Mouse (Mus musculus): ENCODE results near the gene Nsl1.
A peak's percentile ranks its signal among the peaks of the same experiment; 100 is the strongest.
"Not testable (repeated sequence)": the region's sequence is repeated elsewhere in the genome, so short reads cannot be mapped to it uniquely, and the experiment has no call there.

The Nsl1 gene

GRCm38 (mm10) chr1:191062781-191063485, at the start of gene Nsl1, which contains the start of gene Tatdn3:
Gene Nsl1, plus strand, starts transcription at chr1:191063012.
Gene Tatdn3, minus strand, starts transcription at chr1:191062932.
- DNase-seq (ENCODE audit: low read depth in 2 of 2, low spot score in 2 of 2), result peak; percentile 89 to 92

DNA sequence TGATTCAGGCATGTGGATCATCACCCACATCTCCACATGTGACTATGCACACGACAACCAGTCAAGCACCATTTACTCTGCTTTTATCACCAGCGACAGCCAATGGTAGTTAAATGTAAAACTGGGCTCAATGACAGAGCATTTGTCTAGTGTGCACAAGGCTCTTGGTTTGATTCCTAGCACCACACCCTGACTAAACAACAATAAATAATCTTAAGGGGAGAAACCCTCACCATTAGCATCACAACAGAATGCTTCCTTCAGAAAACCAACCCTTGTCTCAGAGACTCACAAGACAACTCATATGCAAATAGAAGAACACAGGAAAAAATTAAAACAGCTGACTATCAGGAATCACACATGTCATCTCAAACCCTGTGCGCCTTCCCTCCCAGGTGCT, 48.5 kb upstream of the Nsl1 start:
- DNase-seq (ENCODE audit: low read depth in 2 of 2, low spot score in 2 of 2), result no peak

DNA sequence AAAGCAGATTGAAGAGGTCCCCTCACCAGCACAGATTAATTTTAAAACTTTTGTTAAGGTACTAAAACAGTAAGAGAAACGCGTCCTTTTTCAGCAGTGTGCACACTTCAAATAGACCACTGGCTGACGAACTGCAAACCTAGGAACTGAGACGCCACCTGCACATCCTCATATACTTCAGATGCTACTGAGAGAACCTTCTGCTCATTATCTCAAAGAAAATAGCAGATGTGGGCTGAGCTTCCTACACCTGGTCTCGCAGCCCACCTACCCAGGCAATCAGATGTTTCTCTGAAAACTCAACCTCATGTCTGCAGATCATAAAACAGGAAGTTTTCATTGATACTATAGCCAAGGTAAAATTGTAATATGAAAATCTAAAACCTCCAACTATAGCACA, 43.0 kb upstream of the Nsl1 start:
- no peak for DNase-seq (ENCODE audit: low read depth in 2 of 2, low spot score in 2 of 2)

GRCm38 (mm10) chr1:191020217-191020924, 42.4 kb upstream of the Nsl1 start:
- no peak for DNase-seq (ENCODE audit: low read depth in 2 of 2, low spot score in 2 of 2)

- DNase-seq (ENCODE audit: low read depth in 2 of 2, low spot score in 2 of 2), result no peak
Observed at GRCm38 (mm10) chr1:191021016-191021415, 41.8 kb upstream of the Nsl1 start.

DNA sequence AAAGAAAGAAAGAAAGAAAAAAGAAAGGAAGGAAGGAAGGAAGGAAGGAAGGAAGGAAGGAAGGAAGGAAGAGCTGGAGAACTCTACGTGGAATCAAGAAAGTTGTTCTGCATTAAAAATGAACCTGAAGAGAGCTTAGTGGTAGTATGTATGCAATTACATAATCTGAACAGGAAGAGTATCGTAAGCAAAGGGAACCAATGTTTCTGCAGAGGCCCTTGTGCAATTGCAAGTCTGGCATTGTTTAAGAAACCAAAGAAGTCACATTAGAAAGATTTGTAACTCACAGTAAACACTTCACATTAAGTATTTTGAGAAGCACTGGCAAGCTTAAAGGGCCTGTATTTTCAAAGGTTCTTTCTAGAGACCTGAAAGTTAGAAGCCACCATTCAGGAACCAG, 39.7 kb upstream of the Nsl1 start:
- no peak for DNase-seq (ENCODE audit: low read depth in 2 of 2, low spot score in 2 of 2)

DNA sequence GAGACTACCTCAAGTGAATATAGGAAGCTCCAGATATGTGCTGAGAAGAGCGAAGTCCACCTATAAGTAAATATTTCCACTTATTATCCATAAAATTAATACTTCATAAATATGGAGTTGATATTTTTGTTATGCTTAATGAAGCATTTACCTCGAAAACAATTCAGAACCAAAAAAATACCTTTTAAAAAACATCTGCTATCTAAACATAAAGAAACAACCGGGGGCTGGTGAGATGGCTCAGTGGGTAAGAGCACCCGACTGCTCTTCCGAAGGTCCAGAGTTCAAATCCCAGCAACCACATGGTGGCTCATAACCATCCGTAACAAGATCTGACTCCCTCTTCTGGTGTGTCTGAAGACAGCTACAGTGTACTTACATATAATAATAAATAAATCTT, 39.0 kb upstream of the Nsl1 start:
- not testable (repeated sequence) for DNase-seq (ENCODE audit: low read depth in 2 of 2, low spot score in 2 of 2)

- no peak for DNase-seq (ENCODE audit: low read depth in 2 of 2, low spot score in 2 of 2)
Observed at GRCm38 (mm10) chr1:191025016-191026012, 37.5 kb upstream of the Nsl1 start.

GRCm38 (mm10) chr1:191026021-191026713, 36.6 kb upstream of the Nsl1 start, which contains the start of gene Flvcr1:
Gene Flvcr1, minus strand, starts transcription at chr1:191026158.
- peak; percentile 97 to 98 for DNase-seq (ENCODE audit: low read depth in 2 of 2, low spot score in 2 of 2)

DNA sequence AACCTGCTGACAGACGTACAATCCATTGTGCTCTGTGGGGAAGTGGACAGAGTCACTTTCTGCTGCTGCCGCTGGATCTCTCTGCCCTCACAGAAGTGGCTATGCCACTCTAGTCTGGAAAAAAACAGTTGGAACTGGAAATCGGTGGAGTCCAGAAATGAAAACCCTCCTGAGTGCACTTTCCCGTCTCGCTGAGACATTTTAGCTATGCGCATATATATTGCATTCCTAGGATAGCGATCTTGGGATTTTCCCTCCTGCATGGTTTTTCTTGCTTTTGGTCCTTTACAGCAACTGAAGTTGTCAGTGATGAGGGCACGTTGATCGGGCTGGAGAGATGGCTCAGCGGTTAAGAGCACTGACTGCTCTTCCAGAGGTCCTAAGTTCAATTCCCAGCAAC, 32.6 kb upstream of the Nsl1 start:
- DNase-seq (ENCODE audit: low read depth in 2 of 2, low spot score in 2 of 2), result no peak

- DNase-seq (ENCODE audit: low read depth in 2 of 2, low spot score in 2 of 2), result not testable (repeated sequence)
Observed at GRCm38 (mm10) chr1:191030922-191031425, 31.8 kb upstream of the Nsl1 start.

DNA sequence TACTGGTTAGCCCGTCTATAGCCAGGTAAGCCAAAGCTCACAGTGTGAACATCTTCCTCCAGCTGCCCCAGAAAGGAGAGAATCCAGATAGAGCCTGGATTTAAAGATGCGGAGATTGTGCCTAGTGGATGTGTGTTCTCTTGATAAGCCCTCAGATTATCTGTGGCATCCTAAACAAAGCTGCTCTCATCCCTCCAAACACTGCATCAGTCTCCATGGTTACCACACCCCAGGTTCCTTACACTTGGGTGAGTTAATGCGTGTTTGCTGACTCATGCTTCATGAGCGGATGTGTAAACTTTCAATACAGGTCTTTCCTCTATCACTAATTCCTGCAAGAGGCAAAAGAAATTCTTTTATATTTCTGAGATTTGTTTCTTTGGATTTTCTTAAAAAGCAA, 27.2 kb upstream of the Nsl1 start:
- no peak for DNase-seq (ENCODE audit: low read depth in 2 of 2, low spot score in 2 of 2)

GRCm38 (mm10) chr1:191036554-191037334, 26.1 kb upstream of the Nsl1 start, which contains the start of gene Spata45:
Gene Spata45, plus strand, starts transcription at chr1:191036639.
- DNase-seq (ENCODE audit: low read depth in 2 of 2, low spot score in 2 of 2), result no peak

- no peak for DNase-seq (ENCODE audit: low read depth in 2 of 2, low spot score in 2 of 2)
Observed at GRCm38 (mm10) chr1:191037999-191038398, 24.8 kb upstream of the Nsl1 start.

GRCm38 (mm10) chr1:191041352-191041751, 21.5 kb upstream of the Nsl1 start:
- no peak for DNase-seq (ENCODE audit: low read depth in 2 of 2, low spot score in 2 of 2)

- DNase-seq (ENCODE audit: low read depth in 2 of 2, low spot score in 2 of 2), result no peak
Observed at GRCm38 (mm10) chr1:191042106-191042505, 20.7 kb upstream of the Nsl1 start.

GRCm38 (mm10) chr1:191042688-191043087, 20.1 kb upstream of the Nsl1 start:
- DNase-seq (ENCODE audit: low read depth in 2 of 2, low spot score in 2 of 2), result no peak

DNA sequence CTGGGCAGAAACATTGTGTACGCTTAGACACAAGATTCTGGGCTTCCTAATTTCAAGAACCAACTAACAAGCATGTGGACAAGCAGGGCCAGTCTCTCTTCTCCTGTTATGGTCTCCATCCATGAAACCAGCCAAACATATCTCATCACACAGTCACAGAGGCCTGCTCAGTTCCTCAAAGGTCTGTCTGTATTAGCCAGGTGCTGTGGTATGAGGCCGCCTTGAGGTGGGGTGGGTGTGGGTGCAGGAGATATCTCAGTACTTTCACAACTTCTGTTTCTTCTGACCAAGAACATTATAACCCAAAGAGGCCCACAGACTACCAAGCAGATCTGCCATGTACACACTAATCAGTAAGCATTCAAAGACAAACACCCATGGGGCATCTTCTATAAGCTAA, 17.5 kb upstream of the Nsl1 start:
- no peak for DNase-seq (ENCODE audit: low read depth in 2 of 2, low spot score in 2 of 2)

DNA sequence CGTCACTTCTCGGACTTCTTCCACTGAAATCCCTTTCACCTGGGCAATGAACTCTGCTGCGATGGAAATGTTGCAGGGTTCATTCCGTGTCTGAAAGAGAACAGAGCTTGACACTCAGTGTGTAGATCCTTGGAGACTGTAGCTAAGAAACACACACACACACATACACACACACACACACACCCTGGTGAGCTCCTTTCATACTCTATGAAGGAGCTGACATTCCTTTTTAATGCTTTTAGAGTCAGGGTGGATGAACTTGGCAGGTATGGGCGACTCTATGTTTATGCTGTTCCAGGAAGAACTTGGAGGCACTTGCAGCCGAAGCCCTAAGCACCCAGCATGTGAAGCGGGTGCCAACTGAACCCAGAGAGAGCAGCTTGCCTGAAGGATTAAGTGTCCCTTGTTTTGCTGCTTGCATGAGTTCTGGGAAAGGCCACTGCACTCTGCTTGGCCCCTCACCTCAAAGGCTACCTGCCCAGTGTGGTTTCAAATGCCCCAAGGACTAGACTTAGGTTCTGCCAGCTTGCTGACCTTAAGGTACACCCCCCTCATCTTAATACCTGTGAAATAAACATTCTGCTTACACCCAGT, 16.5 kb upstream of the Nsl1 start:
- DNase-seq (ENCODE audit: low read depth in 2 of 2, low spot score in 2 of 2), result no peak

Data from CD8-positive naive resting alpha-beta T cell, adult 2 months (primary cell).